Mouse (Mus musculus) liver, adult 2 months (tissue): ENCODE data around the gene Gm10273.

Experiments
- CTCF ChIP-seq: fragments of 200-500 bp; IDR thresholded peaks from 2 replicates; pipeline ENCODE4 v1.5.1; 2011; ENCODE audit warnings: low read depth, low read length, control low read depth
- POLR2A ChIP-seq: fragments of 200-500 bp; IDR thresholded peaks from 2 replicates; pipeline ENCODE4 v1.6.1; 2011; ENCODE audit warnings: low read length, control low read depth; ENCODE audit not compliant: insufficient read depth; ENCODE audit errors: extremely low read depth

DNA sequence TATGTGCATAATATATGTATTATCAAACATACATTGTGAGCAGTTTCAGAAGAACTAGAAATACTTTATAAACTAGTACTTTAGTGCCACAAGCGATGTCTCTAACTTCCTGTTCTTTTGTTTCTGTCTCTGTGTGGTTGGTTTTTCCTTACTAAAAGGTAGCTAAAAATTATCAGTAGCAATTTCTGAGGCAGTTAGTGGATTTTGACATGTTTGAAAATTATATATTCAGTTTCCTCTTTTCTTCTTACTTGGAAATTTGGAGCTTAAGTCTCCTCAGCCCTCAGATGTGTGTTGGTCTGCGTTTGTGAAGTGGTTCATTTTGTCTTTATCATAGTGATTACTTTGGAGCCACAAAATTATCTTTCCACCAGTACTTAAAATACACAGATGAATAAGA is 45.9 kb upstream of the Gm10273 start:
- TF ChIP-seq CTCF (no peak), POLR2A (no peak)
